Mouse (Mus musculus): Measurements from ENCODE around the gene Snip1. TPM values are rescaled to one million over a fixed set of nuclear protein-coding genes. Genes with fewer than 3 reads are reported as not detected.

The Snip1 gene
- polyA plus RNA-seq, 1 experiment from 2014 or later: 27.1 TPM

- Histone ChIP-seq H3K9ac (no peak overlapping the region), H3K9me3 (replicated peaks) (no peaks in the 10 kb centered on the region), H3K4me1 (no peaks in the 10 kb centered on the region), H3K27me3 (no peaks in the 10 kb centered on the region), H3K4me2 (no peak overlapping the region), H3K4me3 (no peak overlapping the region), H3K36me3 (ENCODE audit: poor library complexity, severe bottlenecking) (peaks cover 64% of the 10 kb centered on the region), H3K27ac (no peak overlapping the region)
- 94% methylated on average over 9 of the region's 9 CpGs for WGBS
- ATAC-seq: no peak
Observed at GRCm38 (mm10) chr4:125105354-125105753, 38.9 kb downstream of the Snip1 start.

GRCm38 (mm10) chr4:125114638-125115037 is 48.2 kb downstream of the Snip1 start:
- Histone ChIP-seq H3K9ac (peak overlapping the region; percentile 28; the same call in 1 of the 2 replicates), H3K4me1 (peaks cover 19% of the 10 kb centered on the region), H3K4me2 (no peak overlapping the region), H3K27ac (no peak overlapping the region), H3K4me3 (no peak overlapping the region), H3K27me3 (no peaks in the 10 kb centered on the region), H3K9me3 (replicated peaks) (no peaks in the 10 kb centered on the region), H3K36me3 (ENCODE audit: poor library complexity, severe bottlenecking) (peaks cover 24% of the 10 kb centered on the region)
- ATAC-seq: peak; percentile 61
- whole genome bisulfite sequencing: 9% methylated on average over 6 of the region's 6 CpGs

- peaks cover 20% of the 10 kb centered on the region for H3K36me3 ChIP-seq (ENCODE audit: poor library complexity, severe bottlenecking)
- peaks cover 19% of the 10 kb centered on the region for H3K4me1 ChIP-seq
- peak overlapping the region; percentile 28; the same call in 1 of the 2 replicates for H3K9ac ChIP-seq
- ATAC-seq: no peak
- H3K27ac ChIP-seq: no peak overlapping the region
- no peaks in the 10 kb centered on the region for H3K9me3 ChIP-seq (replicated peaks)
- H3K4me2 ChIP-seq: no peak overlapping the region
- H3K4me3 ChIP-seq: no peak overlapping the region
- WGBS: 79% methylated on average over 4 of the region's 4 CpGs
- no peaks in the 10 kb centered on the region for H3K27me3 ChIP-seq
Observed at GRCm38 (mm10) chr4:125115081-125115480, 48.6 kb downstream of the Snip1 start.

- Histone ChIP-seq H3K4me2 (no peak overlapping the region), H3K27me3 (no peaks in the 10 kb centered on the region), H3K9me3 (replicated peaks) (no peaks in the 10 kb centered on the region), H3K4me1 (peaks cover 19% of the 10 kb centered on the region), H3K4me3 (no peak overlapping the region), H3K9ac (no peak overlapping the region), H3K36me3 (ENCODE audit: poor library complexity, severe bottlenecking) (peaks cover 14% of the 10 kb centered on the region), H3K27ac (peak overlapping the region; percentile 20; the same call in 1 of the 2 replicates)
- 44% methylated on average over 6 of the region's 6 CpGs for WGBS
- ATAC-seq: no peak
Observed at GRCm38 (mm10) chr4:125115710-125116089, 49.2 kb downstream of the Snip1 start.

GRCm38 (mm10) chr4:125116090-125116861 is 49.8 kb downstream of the Snip1 start:
- 69% methylated on average over 9 of the region's 9 CpGs for whole genome bisulfite sequencing
- no peak for ATAC-seq
- H3K36me3 ChIP-seq (ENCODE audit: poor library complexity, severe bottlenecking): peaks cover 9% of the 10 kb centered on the region
- no peak overlapping the region for H3K4me2 ChIP-seq
- no peaks in the 10 kb centered on the region for H3K27me3 ChIP-seq
- no peak overlapping the region for H3K9ac ChIP-seq
- H3K4me3 ChIP-seq: no peak overlapping the region
- H3K9me3 ChIP-seq (replicated peaks): no peaks in the 10 kb centered on the region
- peak overlapping the region; percentile 20; the same call in 1 of the 2 replicates for H3K27ac ChIP-seq
- H3K4me1 ChIP-seq: peaks cover 19% of the 10 kb centered on the region

- Histone ChIP-seq H3K9me3 (replicated peaks) (no peaks in the 10 kb centered on the region), H3K4me2 (no peak overlapping the region), H3K27ac (no peak overlapping the region), H3K27me3 (no peaks in the 10 kb centered on the region), H3K9ac (no peak overlapping the region), H3K4me1 (peaks cover 19% of the 10 kb centered on the region), H3K36me3 (ENCODE audit: poor library complexity, severe bottlenecking) (peaks cover 2% of the 10 kb centered on the region; the same call in 1 of the 2 replicates), H3K4me3 (no peak overlapping the region)
- no peak for ATAC-seq
- WGBS: 71% methylated on average over 13 of the region's 13 CpGs
Observed at GRCm38 (mm10) chr4:125116929-125117328, 50.5 kb downstream of the Snip1 start.

GRCm38 (mm10) chr4:125117902-125118320 is 51.4 kb downstream of the Snip1 start:
- Histone ChIP-seq H3K9me3 (replicated peaks) (no peaks in the 10 kb centered on the region), H3K9ac (no peak overlapping the region), H3K27me3 (no peaks in the 10 kb centered on the region), H3K4me1 (peaks cover 21% of the 10 kb centered on the region), H3K4me3 (no peak overlapping the region), H3K27ac (no peak overlapping the region), H3K4me2 (no peak overlapping the region), H3K36me3 (ENCODE audit: poor library complexity, severe bottlenecking) (no peaks in the 10 kb centered on the region)
- ATAC-seq: no peak
- WGBS: 83% methylated on average over 7 of the region's 7 CpGs

- ATAC-seq: no peak
- H3K27me3 ChIP-seq: no peaks in the 10 kb centered on the region
- H3K27ac ChIP-seq: no peak overlapping the region
Observed at GRCm38 (mm10) chr4:125119070-125119469, 52.6 kb downstream of the Snip1 start.

GRCm38 (mm10) chr4:125119721-125120120 is 53.2 kb downstream of the Snip1 start:
- Histone ChIP-seq H3K36me3 (ENCODE audit: poor library complexity, severe bottlenecking) (no peaks in the 10 kb centered on the region), H3K4me1 (peaks cover 23% of the 10 kb centered on the region), H3K27me3 (0 out of 2 replicates have a peak, but pooled peaks cover 3% of the 10 kb centered on the region), H3K4me2 (no peak overlapping the region), H3K9ac (no peak overlapping the region), H3K27ac (no peak overlapping the region), H3K4me3 (no peak overlapping the region), H3K9me3 (replicated peaks) (no peaks in the 10 kb centered on the region)
- no peak for ATAC-seq
- WGBS: 96% methylated on average over 11 of the region's 11 CpGs

More at GRCm38 (mm10) chr4:125119070-125119469, 52.6 kb downstream of the Snip1 start:
- no peak overlapping the region for H3K4me2 ChIP-seq
- 21% methylated on average over 10 of the region's 10 CpGs for WGBS
- H3K36me3 ChIP-seq (ENCODE audit: poor library complexity, severe bottlenecking): no peaks in the 10 kb centered on the region
- peaks cover 25% of the 10 kb centered on the region for H3K4me1 ChIP-seq
- H3K9ac ChIP-seq: no peak overlapping the region
- no peak overlapping the region for H3K4me3 ChIP-seq
- H3K9me3 ChIP-seq (replicated peaks): no peaks in the 10 kb centered on the region

- Histone ChIP-seq H3K27ac (no peak overlapping the region), H3K27me3 (peaks cover 18% of the 10 kb centered on the region), H3K9me3 (replicated peaks) (no peaks in the 10 kb centered on the region), H3K4me1 (peaks cover 13% of the 10 kb centered on the region), H3K9ac (no peak overlapping the region), H3K4me3 (no peak overlapping the region), H3K36me3 (ENCODE audit: poor library complexity, severe bottlenecking) (no peaks in the 10 kb centered on the region), H3K4me2 (no peak overlapping the region)
- no peak for ATAC-seq
- WGBS: 22% methylated on average over 16 of the region's 16 CpGs
Observed at GRCm38 (mm10) chr4:125122431-125123278, 56.2 kb downstream of the Snip1 start.

GRCm38 (mm10) chr4:125123279-125123671 is 56.8 kb downstream of the Snip1 start:
- Histone ChIP-seq H3K27ac (no peak overlapping the region), H3K4me2 (no peak overlapping the region), H3K4me3 (no peak overlapping the region), H3K36me3 (ENCODE audit: poor library complexity, severe bottlenecking) (no peaks in the 10 kb centered on the region), H3K4me1 (peaks cover 17% of the 10 kb centered on the region), H3K27me3 (peaks cover 24% of the 10 kb centered on the region), H3K9ac (no peak overlapping the region), H3K9me3 (replicated peaks) (no peaks in the 10 kb centered on the region)
- ATAC-seq: no peak
- WGBS: 69% methylated on average over 7 of the region's 7 CpGs

Data from forebrain, embryonic 13.5 days (tissue).